Mouse (Mus musculus) CH12.LX (cell line): ENCODE results near the gene Irf3. TPM values are rescaled to one million over a fixed set of nuclear protein-coding genes. Genes with fewer than 3 reads are reported as not detected.

Experiments used
- DNase-seq: peaks from one replicate; pipeline ENCODE4 v3.0.0-alpha.2; 2013; ENCODE audit errors: extremely low read depth
- H3K27ac ChIP-seq: 2 replicates; pipeline ENCODE4 v1.5.1; 2012; ENCODE audit warnings: low read depth, mild to moderate bottlenecking, control low read depth, moderate library complexity; ENCODE audit not compliant: insufficient read depth
- H3K27me3 ChIP-seq: replicated peaks from 2 replicates; pipeline ENCODE3; 2012; ENCODE audit warnings: inconsistent platforms
- H3K36me3 ChIP-seq, 2 experiments: replicated peaks in 1 of 2; 2 replicates each; pipeline versions ENCODE3 to v1.6.1; 2012; ENCODE audit warnings: inconsistent platforms in 1 of 2, low read length in 1 of 2, mild to moderate bottlenecking in 1 of 2, mixed read lengths in 1 of 2, moderate library complexity in 1 of 2; ENCODE audit not compliant: control insufficient read depth in 1 of 2, insufficient read depth in 1 of 2
- H3K4me1 ChIP-seq, 2 experiments: 2 replicates each; pipeline ENCODE4 v1.6.1; 2012; ENCODE audit warnings: inconsistent platforms in 1 of 2, moderate library complexity in 1 of 2; ENCODE audit not compliant: insufficient read depth in 2 of 2, control insufficient read depth in 1 of 2
- H3K4me2 ChIP-seq: 2 replicates; pipeline ENCODE4 v1.6.1; 2012; ENCODE audit warnings: low read depth, mild to moderate bottlenecking, control low read depth; ENCODE audit not compliant: poor library complexity, insufficient read depth, severe bottlenecking
- H3K4me3 ChIP-seq, 3 experiments: fragments of 150-350 bp in 1 of 3; sonication (generic) in 1 of 3; replicated peaks in 1 of 3; 2 replicates each; pipeline versions ENCODE3 to v1.5.1; 2011 to 2012; ENCODE audit warnings: low read depth in 2 of 3, low read length in 2 of 3, mild to moderate bottlenecking in 2 of 3, moderate library complexity in 2 of 3, control low read depth in 1 of 3, improper control_type of control experiment in 1 of 3, inconsistent platforms in 1 of 3, mixed read lengths in 1 of 3; ENCODE audit not compliant: poor library complexity in 1 of 3
- H3K79me2 ChIP-seq: replicated peaks from 2 replicates; pipeline ENCODE4 v1.6.1; 2012; ENCODE audit warnings: mild to moderate bottlenecking, moderate library complexity; ENCODE audit not compliant: control insufficient read depth, poor library complexity, insufficient read depth, severe bottlenecking; ENCODE audit errors: extremely low read depth
- H3K9ac ChIP-seq: 2 replicates; pipeline ENCODE4 v1.6.1; 2012; ENCODE audit warnings: low read depth, mild to moderate bottlenecking, control low read depth, moderate library complexity; ENCODE audit not compliant: insufficient read depth
- H3K9me3 ChIP-seq: replicated peaks from 2 replicates; pipeline ENCODE3; 2012; ENCODE audit warnings: low read length, inconsistent platforms, mixed read lengths
- BHLHE40 ChIP-seq: IDR thresholded peaks from 2 replicates; pipeline ENCODE4 v1.6.1; 2011; ENCODE audit warnings: mild to moderate bottlenecking, low read depth, low read length, improper control_type of control experiment
- CHD1 ChIP-seq: IDR thresholded peaks from 2 replicates; pipeline ENCODE4 v1.6.1; 2012; ENCODE audit warnings: low read depth, low read length, improper control_type of control experiment, inconsistent platforms
- CTCF ChIP-seq, 2 experiments: IDR thresholded peaks in 1 of 2; conservative IDR thresholded peaks in 1 of 2; 2 replicates each; pipeline ENCODE4 v1.5.1; 2011 to 2012; ENCODE audit warnings: low read depth in 2 of 2, low read length in 2 of 2, improper control_type of control experiment in 1 of 2, inconsistent platforms in 1 of 2, mild to moderate bottlenecking in 1 of 2, moderate library complexity in 1 of 2
- E2F4 ChIP-seq: IDR thresholded peaks from 2 replicates; pipeline ENCODE4 v1.6.1; 2011; ENCODE audit warnings: low read depth, low read length, improper control_type of control experiment; ENCODE audit not compliant: insufficient replicate concordance
- ELF1 ChIP-seq: IDR thresholded peaks from 2 replicates; pipeline ENCODE4 v1.6.1; 2014; ENCODE audit warnings: low read depth, mild to moderate bottlenecking, inconsistent platforms, low read length, improper control_type of control experiment
- EP300 ChIP-seq: IDR thresholded peaks from 2 replicates; pipeline ENCODE4 v1.6.1; 2011; ENCODE audit warnings: low read length, improper control_type of control experiment
- GABPA ChIP-seq: IDR thresholded peaks from 2 replicates; pipeline ENCODE4 v1.6.1; 2012; ENCODE audit warnings: low read depth, low read length, improper control_type of control experiment, inconsistent platforms; ENCODE audit not compliant: insufficient replicate concordance
- IRF4 ChIP-seq: IDR thresholded peaks from 2 replicates; pipeline ENCODE4 v1.6.1; 2014; ENCODE audit warnings: low read depth, mild to moderate bottlenecking, inconsistent platforms, low read length, improper control_type of control experiment
- JUND ChIP-seq: conservative IDR thresholded peaks from 2 replicates; pipeline ENCODE4 v1.6.1; 2011; ENCODE audit warnings: low read depth, low read length, improper control_type of control experiment
- KAT2A ChIP-seq: IDR thresholded peaks from 2 replicates; pipeline ENCODE4 v1.6.1; 2012; ENCODE audit warnings: low read length, improper control_type of control experiment, inconsistent platforms; ENCODE audit not compliant: insufficient replicate concordance
- MAFK ChIP-seq: IDR thresholded peaks from 2 replicates; pipeline ENCODE4 v1.6.1; 2011; ENCODE audit warnings: low read length, improper control_type of control experiment; ENCODE audit not compliant: insufficient replicate concordance
- MEF2A ChIP-seq: IDR thresholded peaks from 2 replicates; pipeline ENCODE4 v1.6.1; 2014; ENCODE audit warnings: low read depth, mild to moderate bottlenecking, inconsistent platforms, low read length, improper control_type of control experiment, borderline replicate concordance
- MYC ChIP-seq: IDR thresholded peaks from 2 replicates; pipeline ENCODE4 v1.6.1; 2011; ENCODE audit warnings: low read depth, mild to moderate bottlenecking, improper control_type of control experiment, low read length
- NELFE ChIP-seq: IDR thresholded peaks from 2 replicates; pipeline ENCODE4 v1.6.1; 2011; ENCODE audit warnings: low read depth, low read length, improper control_type of control experiment
- NRF1 ChIP-seq: IDR thresholded peaks from 2 replicates; pipeline ENCODE4 v1.6.1; 2014; ENCODE audit warnings: low read depth, mild to moderate bottlenecking, inconsistent platforms, low read length, improper control_type of control experiment, moderate library complexity
- PAX5 ChIP-seq: IDR thresholded peaks from 2 replicates; pipeline ENCODE4 v1.6.1; 2012; ENCODE audit warnings: low read length, inconsistent platforms, mixed read lengths
- POLR2A ChIP-seq: IDR thresholded peaks from 2 replicates; pipeline ENCODE4 v1.6.1; 2011; ENCODE audit warnings: low read depth, mild to moderate bottlenecking, improper control_type of control experiment, low read length
- POLR2AphosphoS2 ChIP-seq: IDR thresholded peaks from 2 replicates; pipeline ENCODE4 v1.6.1; 2011; ENCODE audit warnings: low read depth, low read length, improper control_type of control experiment
- RCOR1 ChIP-seq: conservative IDR thresholded peaks from 2 replicates; pipeline ENCODE4 v1.6.1; 2012; ENCODE audit warnings: low read depth, mild to moderate bottlenecking, inconsistent platforms, low read length, improper control_type of control experiment
- SIN3A ChIP-seq: IDR thresholded peaks from 2 replicates; pipeline ENCODE4 v1.6.1; 2012; ENCODE audit warnings: low read length, improper control_type of control experiment, inconsistent platforms
- SMC3 ChIP-seq: IDR thresholded peaks from 2 replicates; pipeline ENCODE4 v1.6.1; 2011; ENCODE audit warnings: low read depth, low read length, improper control_type of control experiment
- TBP ChIP-seq: conservative IDR thresholded peaks from 2 replicates; pipeline ENCODE4 v1.6.1; 2011; ENCODE audit warnings: low read depth, low read length, improper control_type of control experiment
- TCF12 ChIP-seq: IDR thresholded peaks from 2 replicates; pipeline ENCODE4 v1.6.1; 2014; ENCODE audit warnings: low read depth, mild to moderate bottlenecking, inconsistent platforms, low read length, improper control_type of control experiment
- UBTF ChIP-seq: IDR thresholded peaks from 2 replicates; pipeline ENCODE4 v1.6.1; 2012; ENCODE audit warnings: low read depth, mild to moderate bottlenecking, inconsistent platforms, low read length, improper control_type of control experiment, moderate library complexity
- USF1 ChIP-seq: IDR thresholded peaks from 2 replicates; pipeline ENCODE4 v1.6.1; 2014; ENCODE audit warnings: low read depth, mild to moderate bottlenecking, inconsistent platforms, low read length, improper control_type of control experiment
- USF2 ChIP-seq: conservative IDR thresholded peaks from 2 replicates; pipeline ENCODE4 v1.6.1; 2011; ENCODE audit warnings: low read depth, low read length, improper control_type of control experiment
- ZC3H11A ChIP-seq: IDR thresholded peaks from 2 replicates; pipeline ENCODE4 v1.6.1; 2012; ENCODE audit warnings: low read depth, mild to moderate bottlenecking, inconsistent platforms, low read length, improper control_type of control experiment
- ZKSCAN1 ChIP-seq: IDR thresholded peaks from 2 replicates; pipeline ENCODE4 v1.6.1; 2012; ENCODE audit warnings: low read depth, inconsistent platforms, low read length, improper control_type of control experiment, borderline replicate concordance
- ZMIZ1 ChIP-seq: IDR thresholded peaks from 2 replicates; pipeline ENCODE4 v1.6.1; 2012; ENCODE audit warnings: low read depth, mild to moderate bottlenecking, inconsistent platforms, low read length, improper control_type of control experiment
- ZNF384 ChIP-seq: IDR thresholded peaks from 2 replicates; pipeline ENCODE4 v1.6.1; 2012; ENCODE audit warnings: low read depth, low read length, improper control_type of control experiment, inconsistent platforms
- dilution Hi-C: fragments of 300-500 bp; cut with MboI; formaldehyde crosslinking; loops from 2 replicates; pipeline ENCODE4 v1.14.3; 2020; ENCODE audit warnings: low sequenced_read_pairs; ENCODE audit not compliant: extremely low pct_unique_long_range_greater_than_20kb, extremely low pct_ligation_motif_present
- in situ Hi-C: fragments of 300-500 bp; cut with MboI; formaldehyde crosslinking; loops from 3 replicates; pipeline ENCODE4 v1.14.3; 2019; ENCODE audit warnings: low sequenced_read_pairs, low pct_ligation_motif_present, low pct_unique_long_range_greater_than_20kb, mixed read lengths
- polyA plus RNA-seq: library from polyadenylated mRNA; unstranded; fragments of >175 nt; gene quantifications from 2 replicates; pipeline ENCODE4 v1.2.1, GENCODE M21; 2012; ENCODE audit warnings: low read depth; ENCODE audit not compliant: insufficient read length
- total RNA-seq, 2 experiments: library from RNA; depleted of rRNA; stranded (reverse); fragments of 300-350 nt in 1 of 2; fragments of >200 nt in 1 of 2; gene quantifications; 2 replicates each; pipeline ENCODE4 v1.2.3; 2012 to 2014

Gene Irf3
- total and polyA plus RNA-seq, 3 experiments = 33.5 to 79.7 (median 56.5) TPM

GRCm38 (mm10) chr7:44984833-44985164, 12.6 kb upstream of the Irf3 start:
- peaks cover 26 to 53% of the 10 kb centered on the region in 2 experiments for H3K36me3 ChIP-seq
- no peak overlapping the region for H3K27ac ChIP-seq
- no peaks in the 10 kb centered on the region for H3K9me3 ChIP-seq
- peaks cover 12 to 37% of the 10 kb centered on the region in 2 experiments for H3K4me1 ChIP-seq
- no peak for DNase-seq
- peak overlapping the region; percentile 60 for H3K4me2 ChIP-seq
- H3K9ac ChIP-seq = peak overlapping the region; percentile 92; the same call in 1 of the 2 replicates
- in situ Hi-C loops = loop anchor here (5.0 kb wide), 1 partner anchor 63 kb away; no protein-coding TSS in a partner anchor
- H3K79me2 ChIP-seq = peaks cover 55% of the 10 kb centered on the region
- no peaks in the 10 kb centered on the region for H3K27me3 ChIP-seq
- no peak for TF ChIP-seq CTCF (conservative IDR thresholded peaks at IDR 0.05 in 1 of 2, IDR thresholded peaks at IDR 0.05 in 1 of 2; ENCODE audit: low read depth in 2 of 2, low read length in 2 of 2)
- TF ChIP-seq GABPA = no peak
- TF ChIP-seq NELFE = no peak
- TF ChIP-seq TCF12 = no peak
- TF ChIP-seq EP300 = no peak
- no peak for TF ChIP-seq ZC3H11A
- TF ChIP-seq SIN3A = no peak
- no peak for TF ChIP-seq ELF1
- TF ChIP-seq USF1 = no peak
- TF ChIP-seq TBP = no peak
- no peak for TF ChIP-seq POLR2A
- no peak for TF ChIP-seq MAFK
- no peak for TF ChIP-seq JUND
- TF ChIP-seq, all 38 proteins: peak for 0
- dilution Hi-C loops = no loop called here
- H3K4me3 ChIP-seq = peak overlapping the region in 2 of 3 experiments; percentile 87 to 99

- Histone ChIP-seq H3K27me3 (no peaks in the 10 kb centered on the region), H3K79me2 (peaks cover 55% of the 10 kb centered on the region), H3K9ac (peak overlapping the region; percentile 92), H3K4me3 (peak overlapping the region; percentile 87 to 99 (median 94)), H3K27ac (peak overlapping the region; percentile 60), H3K4me2 (peak overlapping the region; percentile 60), H3K4me1 (peaks cover 12 to 46% of the 10 kb centered on the region in 2 experiments), H3K36me3 (peaks cover 19 to 45% of the 10 kb centered on the region in 2 experiments), H3K9me3 (no peaks in the 10 kb centered on the region)
- DNase-seq = peak; percentile 82
- dilution Hi-C loops = no loop called here
- in situ Hi-C loops = loop anchor here (5.0 kb wide), 1 partner anchor 62 kb away; no protein-coding TSS in a partner anchor
- TF ChIP-seq TBP = no peak
- TF ChIP-seq NRF1 = no peak
- no peak; the same call in 1 of the 2 replicates for TF ChIP-seq CHD1
- no peak for TF ChIP-seq ZC3H11A
- TF ChIP-seq ZNF384 = no peak
- no peak for TF ChIP-seq SMC3
- no peak for TF ChIP-seq TCF12
- no peak for TF ChIP-seq RCOR1
- no peak for TF ChIP-seq JUND
- peak; percentile 94 for TF ChIP-seq SIN3A
- peak in 1 of 2 experiments; percentile 50; a peak in 2 of 4 replicates for TF ChIP-seq CTCF (conservative IDR thresholded peaks at IDR 0.05 in 1 of 2, IDR thresholded peaks at IDR 0.05 in 1 of 2; ENCODE audit: low read depth in 2 of 2, low read length in 2 of 2)
- TF ChIP-seq USF2 = no peak
- TF ChIP-seq UBTF = no peak
- TF ChIP-seq KAT2A = no peak
- no peak for TF ChIP-seq PAX5
- TF ChIP-seq BHLHE40 = peak; percentile 72
- no peak for TF ChIP-seq NELFE
- TF ChIP-seq E2F4 = no peak
- TF ChIP-seq ELF1 = no peak
- TF ChIP-seq MEF2A = peak; percentile 45; the same call in 1 of the 2 replicates
- TF ChIP-seq POLR2AphosphoS2 = no peak
- no peak for TF ChIP-seq IRF4
- peak; percentile 87 for TF ChIP-seq MYC
- TF ChIP-seq USF1 = 0 out of 2 replicates have a peak, but pooled peaks have one; percentile 2
- TF ChIP-seq ZKSCAN1 = no peak
- TF ChIP-seq ZMIZ1 = 0 out of 2 replicates have a peak, but pooled peaks have one; percentile 16
- TF ChIP-seq GABPA = no peak
Measured at GRCm38 (mm10) chr7:44985595-44986191, 11.8 kb upstream of the Irf3 start.
